Mouse (Mus musculus): ENCODE measurements around the gene Thsd4. TPM values are rescaled to one million over a fixed set of nuclear protein-coding genes. Genes with fewer than 3 reads are reported as not detected.

The Thsd4 gene
- total RNA-seq, 2 experiments from 2014 or later = not detected

DNA sequence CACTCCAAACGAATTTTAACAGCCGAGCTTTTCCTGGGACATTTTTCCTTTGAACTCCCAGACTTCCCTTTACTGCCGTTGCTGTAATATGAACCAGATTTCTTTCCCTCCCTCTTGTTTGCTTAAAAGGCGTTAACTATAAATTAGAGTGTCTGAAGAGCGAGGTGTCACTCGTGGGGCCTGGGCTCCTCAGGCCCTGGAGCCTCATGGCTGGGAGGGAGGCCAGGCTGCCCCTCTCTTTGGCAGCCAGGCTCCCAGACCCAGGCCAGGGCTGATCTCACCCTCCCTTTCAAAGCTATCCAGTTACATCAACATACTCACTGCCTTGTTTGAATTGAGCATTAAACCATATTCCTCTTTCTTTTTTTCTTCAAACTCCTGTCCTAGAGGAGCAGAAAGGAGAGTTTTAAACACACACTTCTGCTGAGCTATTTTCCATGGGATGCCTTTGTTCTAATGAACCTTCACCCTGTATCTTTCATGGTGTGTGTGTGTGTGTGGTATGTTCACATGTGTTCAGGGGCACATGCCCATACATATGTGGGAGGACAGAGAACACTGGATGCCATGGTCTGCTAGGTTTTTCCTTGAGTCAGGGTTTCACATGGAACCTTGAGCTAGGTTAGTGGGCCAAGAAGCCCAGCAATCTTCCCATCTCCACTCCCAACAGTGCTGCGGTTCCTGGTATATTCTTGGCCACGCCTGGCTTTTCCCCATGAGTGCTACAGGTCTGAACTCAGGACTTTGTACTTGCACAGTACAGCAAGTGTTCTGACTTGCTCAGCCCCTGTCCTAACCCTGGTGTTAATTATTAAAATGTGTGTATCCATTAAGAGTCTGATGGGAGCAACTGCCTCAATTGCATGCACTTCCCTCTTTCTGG, 287.4 kb downstream of the Thsd4 start:
- no peak for ATAC-seq (replicated peaks; ENCODE audit: low FRiP score, poor library complexity, severe bottlenecking)

DNA sequence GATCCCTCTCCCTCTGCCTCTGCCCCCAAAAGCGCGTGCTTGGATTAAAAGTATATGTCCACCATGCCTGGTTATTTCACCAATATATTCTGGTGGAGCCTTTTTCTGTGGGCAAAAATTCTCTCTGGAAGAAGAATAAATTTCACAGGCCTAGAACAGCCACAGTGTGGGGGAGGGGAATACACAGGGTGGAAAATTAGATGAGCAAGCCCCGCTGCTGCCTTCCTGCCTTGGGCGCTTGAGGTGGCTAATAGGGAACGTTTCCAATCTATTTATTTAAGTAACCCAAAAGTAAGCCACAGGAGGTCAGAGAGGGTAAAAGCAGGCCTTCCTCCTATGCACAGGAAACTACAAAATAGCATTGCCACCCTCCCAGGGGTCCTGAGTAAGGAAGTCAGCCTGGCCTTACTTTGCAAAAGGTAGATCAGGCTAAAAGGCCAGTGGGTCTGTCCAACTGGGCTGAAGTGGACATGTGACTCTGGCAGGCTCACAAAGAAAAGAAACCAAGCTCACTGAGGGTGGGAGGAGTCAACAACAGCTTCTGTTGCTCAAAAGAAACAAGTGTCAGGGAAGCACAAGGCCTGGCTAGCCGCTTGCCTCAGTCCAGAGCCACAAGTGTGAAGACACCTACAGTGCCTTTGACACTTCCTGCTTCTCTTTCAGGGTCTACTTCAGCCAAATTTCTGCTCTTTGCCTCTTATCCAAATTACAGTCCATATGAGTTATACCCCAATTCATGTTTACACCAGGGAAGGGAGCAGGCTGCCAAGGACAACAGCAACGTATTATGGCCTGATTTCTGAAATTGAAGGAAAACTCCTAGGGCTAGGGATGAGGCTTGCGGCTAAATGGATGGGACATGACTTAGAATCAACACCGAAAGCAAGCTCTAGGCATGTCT, 289.6 kb downstream of the Thsd4 start:
- ATAC-seq (replicated peaks; ENCODE audit: low FRiP score, poor library complexity, severe bottlenecking) = no peak

DNA sequence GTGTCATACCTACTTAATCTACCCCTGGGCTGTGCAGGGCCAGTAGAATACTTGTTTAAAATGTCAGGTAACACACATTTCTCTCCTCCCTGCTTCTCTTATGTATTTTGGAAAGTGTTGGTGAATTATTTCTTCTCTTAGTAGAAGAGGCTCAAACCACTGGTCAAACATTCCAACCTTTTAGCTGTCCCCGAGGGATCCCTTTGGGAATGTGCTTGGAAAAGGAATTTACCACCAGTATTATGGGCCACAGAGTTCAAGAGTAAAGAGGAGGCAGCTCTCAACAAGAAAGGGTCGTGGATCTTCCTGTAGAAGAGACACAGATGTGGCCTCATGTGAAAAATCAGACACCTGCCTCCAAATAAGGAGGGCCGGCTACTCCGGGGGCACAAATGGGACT, 292.4 kb downstream of the Thsd4 start:
- ATAC-seq (replicated peaks; ENCODE audit: low FRiP score, poor library complexity, severe bottlenecking) = no peak

DNA sequence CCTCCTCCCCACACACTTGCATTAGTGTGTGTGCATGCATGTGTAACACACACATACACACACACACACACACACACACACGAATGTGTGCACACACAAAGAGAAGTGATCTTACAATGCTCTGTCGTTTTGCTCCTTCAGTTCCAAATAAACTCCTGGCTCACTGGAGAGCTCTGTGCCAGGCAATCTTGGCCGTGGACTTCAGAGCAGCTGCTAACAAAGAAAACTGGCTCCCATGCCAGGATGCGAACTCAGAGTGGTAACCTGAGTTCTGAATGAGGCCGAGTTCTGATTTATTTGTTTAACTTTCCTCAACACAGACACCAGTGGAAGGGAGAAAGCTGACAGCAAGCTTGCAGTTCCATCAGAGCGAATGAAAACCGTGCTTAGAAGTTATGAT, 294.1 kb downstream of the Thsd4 start:
- no peak for ATAC-seq (replicated peaks; ENCODE audit: low FRiP score, poor library complexity, severe bottlenecking)

DNA sequence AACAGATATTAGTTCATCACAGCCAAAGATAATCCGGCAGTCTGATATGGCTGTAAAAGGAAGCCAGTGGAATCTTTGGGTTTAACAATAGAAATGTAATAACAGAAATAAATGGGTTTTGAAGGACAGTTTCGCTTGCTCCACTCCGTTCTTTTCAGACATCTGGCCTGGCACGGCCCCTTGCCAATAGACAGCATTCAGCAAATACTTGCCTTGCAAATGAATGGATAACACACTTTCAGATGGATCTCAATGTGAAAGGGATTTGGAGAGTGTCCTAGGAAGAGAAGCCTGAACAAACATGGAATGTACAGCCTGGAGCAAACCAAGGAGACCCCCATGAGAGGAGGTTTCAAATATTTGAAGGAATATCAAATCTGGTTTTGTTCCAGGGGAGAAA, 295.2 kb downstream of the Thsd4 start:
- ATAC-seq (replicated peaks; ENCODE audit: low FRiP score, poor library complexity, severe bottlenecking) = no peak

DNA sequence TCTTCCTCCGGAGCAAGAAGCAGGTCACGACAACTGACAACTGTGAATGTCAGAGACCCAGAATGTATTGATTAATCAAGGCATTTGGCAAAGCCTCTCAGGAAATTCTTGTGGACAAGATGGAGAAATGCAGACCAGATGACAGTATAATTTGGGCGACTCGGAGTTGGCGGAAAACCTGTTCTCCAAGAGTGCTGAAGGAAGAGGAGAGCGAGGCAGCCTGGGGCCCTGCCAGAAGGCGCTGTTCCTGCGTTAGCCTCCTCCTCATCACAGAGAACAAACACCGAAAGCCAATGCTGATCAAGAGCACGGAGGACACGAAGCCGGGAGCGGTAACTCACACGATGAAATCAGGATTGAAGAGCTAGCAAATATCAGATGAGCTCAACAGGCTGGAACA, 295.7 kb downstream of the Thsd4 start:
- ATAC-seq (replicated peaks; ENCODE audit: low FRiP score, poor library complexity, severe bottlenecking) = no peak

DNA sequence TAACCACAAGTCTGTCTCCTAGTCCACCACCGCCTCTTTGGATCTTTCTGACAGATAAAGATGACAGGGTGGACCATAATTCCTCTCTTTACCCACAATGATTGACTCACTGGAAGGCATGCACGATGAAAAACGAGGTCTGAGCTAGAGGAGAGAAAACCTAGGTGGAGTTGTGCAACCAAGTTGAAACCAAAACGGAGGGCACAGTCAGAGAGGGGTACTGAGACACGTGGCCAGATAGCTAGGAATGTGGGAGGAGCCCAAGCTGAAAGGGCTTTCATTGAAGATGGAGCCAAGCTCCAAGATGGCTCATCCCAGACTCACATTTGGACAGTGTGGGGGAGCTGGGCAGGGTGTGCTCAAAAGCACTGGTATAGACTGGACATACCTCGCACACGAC, 296.4 kb downstream of the Thsd4 start:
- no peak for ATAC-seq (replicated peaks; ENCODE audit: low FRiP score, poor library complexity, severe bottlenecking)

DNA sequence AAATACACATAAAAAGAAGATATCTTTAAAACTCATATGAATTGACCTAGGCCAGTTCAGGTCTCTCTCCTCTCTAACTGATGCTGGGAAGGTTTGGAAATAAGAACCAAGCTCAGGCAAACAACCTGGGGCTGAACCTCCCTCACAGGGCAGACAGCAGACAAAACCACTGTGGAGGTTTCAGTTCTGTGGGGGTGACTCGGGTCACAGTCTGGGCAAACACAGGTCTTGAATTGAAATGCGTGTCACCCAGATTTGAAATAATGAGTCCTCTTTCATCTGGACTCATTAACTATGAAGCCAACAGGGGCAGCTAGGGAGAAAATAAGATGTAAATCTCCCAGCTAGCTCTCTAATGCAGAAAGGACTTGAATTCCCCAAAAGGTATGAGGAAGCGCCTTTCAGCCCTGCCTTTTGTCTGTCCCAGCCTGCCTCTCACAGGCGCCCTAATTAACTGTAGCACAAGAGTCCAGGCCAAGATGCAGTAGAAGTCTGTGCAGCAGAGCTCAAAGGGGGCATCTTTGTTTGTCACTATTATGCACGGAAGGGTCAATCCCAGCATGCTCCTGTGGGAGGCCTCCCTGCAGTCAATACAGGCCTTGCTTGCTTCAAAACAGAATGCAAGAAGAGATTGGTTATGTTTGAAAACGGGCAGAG, 297.7 kb downstream of the Thsd4 start:
- no peak for ATAC-seq (replicated peaks; ENCODE audit: low FRiP score, poor library complexity, severe bottlenecking)

DNA sequence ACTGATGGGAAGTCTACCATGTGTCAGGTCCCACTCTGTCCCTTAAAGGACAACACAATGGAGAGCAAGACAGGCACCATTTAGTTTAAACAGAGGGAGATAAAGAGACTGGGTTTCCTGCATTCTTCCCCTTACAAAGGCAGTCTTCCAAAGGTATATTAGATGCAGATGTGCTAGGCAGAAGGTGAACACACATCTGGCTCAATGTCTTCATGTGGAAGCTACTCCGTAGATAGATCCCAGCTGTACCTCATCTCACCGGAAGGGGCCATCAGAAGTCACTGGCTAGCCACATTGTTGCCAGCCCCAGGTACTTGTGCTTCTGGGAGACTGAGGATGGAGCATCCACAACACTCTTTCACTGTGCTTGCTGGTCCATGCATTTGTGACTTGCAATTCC, 301.4 kb downstream of the Thsd4 start:
- no peak for ATAC-seq (replicated peaks; ENCODE audit: low FRiP score, poor library complexity, severe bottlenecking)

DNA sequence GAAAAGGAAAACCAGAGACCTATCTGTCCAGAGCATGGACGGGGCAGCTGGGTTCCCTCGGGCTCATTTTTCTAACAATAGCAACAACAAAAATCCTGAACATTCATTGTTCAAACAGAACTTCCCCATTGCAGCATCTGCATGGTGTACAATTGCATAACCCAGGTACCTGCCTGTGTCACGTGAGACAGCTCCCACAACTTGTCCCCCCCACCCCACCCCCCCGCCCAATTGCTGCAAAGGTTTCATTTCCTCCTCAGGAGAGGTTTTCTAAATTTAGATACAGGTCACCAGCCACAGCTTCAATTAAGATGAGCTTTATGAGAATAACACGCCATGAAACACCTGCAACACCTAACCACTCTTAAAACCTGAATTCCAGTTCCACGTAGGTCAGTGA, 303.4 kb downstream of the Thsd4 start:
- ATAC-seq (replicated peaks; ENCODE audit: low FRiP score, poor library complexity, severe bottlenecking) = no peak

DNA sequence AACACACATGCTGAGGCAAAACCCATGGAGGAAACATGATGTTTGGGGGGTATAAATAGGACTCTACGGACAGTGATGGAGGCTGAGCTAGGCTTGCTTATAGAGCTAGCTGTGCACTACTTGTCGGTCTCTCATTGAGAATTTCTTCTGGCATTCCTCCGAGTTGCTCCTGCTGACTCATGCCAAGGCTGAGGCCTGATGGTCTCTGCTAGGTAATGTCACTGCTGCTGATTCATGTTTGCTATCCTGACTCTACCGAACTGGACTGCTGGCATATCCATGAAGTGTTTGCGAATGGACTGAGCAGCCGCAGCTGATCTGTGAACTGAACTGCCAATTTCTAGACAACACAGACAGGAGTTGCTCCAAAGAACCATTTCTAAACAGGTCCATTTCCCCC, 305.8 kb downstream of the Thsd4 start:
- no peak for ATAC-seq (replicated peaks; ENCODE audit: low FRiP score, poor library complexity, severe bottlenecking)

DNA sequence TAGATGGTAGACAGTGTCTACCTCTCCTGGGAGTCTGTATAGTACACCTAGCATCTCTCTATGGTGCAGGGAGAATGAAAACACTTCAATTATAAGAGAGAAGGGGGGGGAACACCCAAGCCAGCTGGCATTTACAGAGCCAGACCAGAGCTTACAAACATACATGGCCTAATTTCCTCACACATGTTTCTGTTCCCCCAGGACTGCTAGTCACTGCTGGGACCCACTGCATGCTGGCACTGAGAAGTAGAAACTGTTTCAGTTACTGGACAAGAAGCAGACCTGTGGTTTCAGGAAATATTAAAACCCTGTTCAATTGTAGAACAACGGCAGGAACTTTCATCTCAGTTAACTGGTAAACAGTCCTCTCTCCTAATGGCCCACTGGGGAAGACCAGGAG, 308.7 kb downstream of the Thsd4 start:
- no peak for ATAC-seq (replicated peaks; ENCODE audit: low FRiP score, poor library complexity, severe bottlenecking)

DNA sequence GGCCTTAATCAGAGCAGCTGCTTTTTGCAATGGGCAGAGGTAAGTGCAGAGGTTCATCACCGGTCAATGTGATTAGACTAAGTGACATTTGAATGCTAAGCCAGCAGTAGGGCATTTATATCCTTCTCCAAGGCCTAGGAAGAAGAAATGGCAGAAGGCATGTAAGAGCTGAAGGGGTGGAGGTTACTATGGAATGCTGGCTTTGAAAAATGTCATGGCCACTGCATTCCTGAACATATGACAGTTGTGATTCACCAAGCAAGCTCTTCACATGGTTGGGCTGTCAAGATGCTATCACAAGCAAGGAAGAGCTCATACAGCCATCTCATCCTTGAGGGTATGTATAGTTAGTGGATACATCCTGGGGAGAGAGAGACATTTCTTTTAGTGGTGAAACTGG, 313.0 kb downstream of the Thsd4 start:
- no peak for ATAC-seq (replicated peaks; ENCODE audit: low FRiP score, poor library complexity, severe bottlenecking)

DNA sequence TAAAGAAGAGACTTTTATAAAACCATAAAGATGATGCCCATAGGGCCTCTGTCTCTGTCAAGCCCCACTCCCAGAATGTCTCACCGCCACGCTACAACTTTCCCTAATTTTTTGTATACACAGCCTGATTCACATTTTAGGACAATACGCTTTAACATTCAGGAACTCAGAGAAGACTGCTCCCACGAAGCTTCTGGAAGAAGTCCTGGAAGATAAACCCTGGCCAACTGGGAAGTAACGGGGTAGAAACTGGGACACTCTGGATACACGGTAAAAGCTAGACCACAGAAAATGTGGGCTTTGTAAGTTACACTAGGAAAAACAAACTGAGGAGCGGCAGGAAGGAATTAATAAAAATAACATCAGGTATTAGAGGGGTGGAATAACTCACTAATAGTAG, 318.7 kb downstream of the Thsd4 start:
- ATAC-seq (replicated peaks; ENCODE audit: low FRiP score, poor library complexity, severe bottlenecking) = no peak

DNA sequence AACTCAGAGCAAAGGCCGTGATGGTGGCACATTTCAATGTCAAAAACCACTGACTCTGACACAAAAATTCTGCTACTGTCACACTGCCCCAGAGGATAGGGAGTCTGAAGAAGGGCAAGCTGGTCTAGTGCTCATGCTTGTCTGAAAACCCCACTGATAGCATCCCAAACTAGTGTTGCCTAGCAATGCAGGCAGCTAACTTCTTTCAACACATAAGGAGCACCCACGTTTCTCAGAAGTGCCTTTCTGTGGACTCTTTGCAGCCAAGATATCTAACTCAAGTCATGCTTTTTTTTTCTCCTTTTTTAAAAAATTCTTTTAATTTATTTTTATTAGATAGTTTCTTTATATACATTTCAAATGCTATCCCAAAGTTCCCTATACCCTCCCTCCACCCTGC, 321.4 kb downstream of the Thsd4 start:
- no peak for ATAC-seq (replicated peaks; ENCODE audit: low FRiP score, poor library complexity, severe bottlenecking)

DNA sequence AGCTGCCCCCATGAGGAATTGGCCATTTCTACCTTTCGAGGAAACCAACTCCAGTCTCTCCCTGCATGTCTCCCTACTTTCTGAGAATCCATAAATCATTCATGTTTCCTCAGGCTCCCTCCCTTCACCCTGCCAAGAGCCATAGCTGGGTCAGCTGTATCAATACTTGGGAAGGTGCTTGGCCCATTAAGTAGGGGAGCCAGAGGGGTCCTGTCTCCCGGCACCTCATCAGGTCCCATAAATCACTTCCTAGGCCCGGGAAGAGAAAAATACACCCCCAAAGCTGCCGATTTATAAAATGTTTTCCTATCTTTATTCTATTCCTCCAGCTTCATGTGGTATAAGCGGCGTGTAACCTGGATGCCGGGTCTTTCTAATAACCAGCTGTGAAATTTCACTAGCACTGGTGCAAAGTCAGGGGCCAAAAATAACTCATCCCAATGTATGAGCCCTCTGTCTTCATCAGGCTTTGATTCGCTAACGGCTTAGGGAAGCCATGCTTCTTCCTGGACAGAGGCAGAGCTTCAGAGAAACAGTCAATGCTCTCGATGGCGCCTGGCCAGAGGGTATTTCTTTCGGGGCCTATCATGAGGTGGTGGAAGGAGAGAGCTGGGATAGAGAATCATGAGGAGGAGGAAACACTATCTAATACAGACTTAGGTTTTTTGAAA, 323.2 kb downstream of the Thsd4 start:
- ATAC-seq (replicated peaks; ENCODE audit: low FRiP score, poor library complexity, severe bottlenecking) = no peak

DNA sequence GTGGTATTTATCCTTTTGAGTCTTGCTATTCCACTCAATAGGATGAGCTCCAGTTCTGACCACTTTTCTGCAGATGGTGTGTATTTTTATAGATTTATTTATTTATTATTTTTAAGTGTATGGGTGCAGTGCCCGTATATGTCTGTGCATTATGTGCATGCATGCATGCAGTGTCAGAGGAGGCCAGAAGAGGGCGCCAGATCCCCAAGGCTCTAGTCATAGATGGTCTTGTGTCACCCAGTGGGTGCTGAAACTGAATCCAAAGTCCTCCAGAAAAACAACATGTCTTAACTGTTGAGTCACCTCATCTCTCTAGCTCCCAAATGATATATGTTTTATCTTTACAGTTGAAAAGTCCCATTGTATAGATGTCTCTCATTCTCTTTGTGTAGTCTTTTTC, 326.3 kb downstream of the Thsd4 start:
- ATAC-seq (replicated peaks; ENCODE audit: low FRiP score, poor library complexity, severe bottlenecking) = no peak

DNA sequence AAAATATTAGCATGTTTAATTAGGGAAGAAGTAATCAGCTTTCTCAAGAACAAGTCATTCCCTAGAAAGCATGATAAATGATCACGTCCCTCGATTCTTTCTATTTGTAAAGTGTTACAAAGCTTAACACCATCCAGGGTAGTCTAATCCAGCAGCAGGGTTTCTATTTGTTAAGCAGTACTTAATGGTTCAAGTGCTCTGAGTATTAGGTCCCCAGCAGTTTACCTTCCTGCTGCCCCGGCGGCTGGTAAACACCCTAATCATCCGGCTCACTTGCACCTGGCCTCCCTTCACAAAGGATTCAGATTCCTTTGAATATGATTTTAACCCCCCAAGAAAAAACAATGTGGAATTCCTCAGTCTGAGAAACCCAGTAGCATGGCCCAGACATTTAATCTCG, 326.9 kb downstream of the Thsd4 start:
- ATAC-seq (replicated peaks; ENCODE audit: low FRiP score, poor library complexity, severe bottlenecking) = no peak

DNA sequence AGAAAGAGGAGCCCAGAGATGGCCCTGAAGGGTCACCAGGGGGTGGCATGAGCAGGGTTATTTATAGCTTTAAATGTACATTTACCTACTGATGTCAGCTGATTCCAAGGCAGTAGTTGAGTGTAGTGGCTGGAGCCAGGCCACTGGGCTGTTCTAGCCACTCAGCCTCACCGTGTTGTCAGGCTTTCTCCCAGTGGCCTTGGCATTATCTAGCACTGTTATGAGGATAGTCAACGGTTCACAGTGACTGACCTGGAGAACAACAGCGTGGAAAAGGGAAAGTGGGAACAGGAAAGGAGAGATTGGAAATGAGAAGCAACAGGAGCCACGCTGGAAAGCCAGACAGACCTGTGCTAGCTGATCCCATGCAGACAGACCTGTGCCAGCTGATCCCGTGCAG, 329.5 kb downstream of the Thsd4 start:
- ATAC-seq (replicated peaks; ENCODE audit: low FRiP score, poor library complexity, severe bottlenecking) = no peak

DNA sequence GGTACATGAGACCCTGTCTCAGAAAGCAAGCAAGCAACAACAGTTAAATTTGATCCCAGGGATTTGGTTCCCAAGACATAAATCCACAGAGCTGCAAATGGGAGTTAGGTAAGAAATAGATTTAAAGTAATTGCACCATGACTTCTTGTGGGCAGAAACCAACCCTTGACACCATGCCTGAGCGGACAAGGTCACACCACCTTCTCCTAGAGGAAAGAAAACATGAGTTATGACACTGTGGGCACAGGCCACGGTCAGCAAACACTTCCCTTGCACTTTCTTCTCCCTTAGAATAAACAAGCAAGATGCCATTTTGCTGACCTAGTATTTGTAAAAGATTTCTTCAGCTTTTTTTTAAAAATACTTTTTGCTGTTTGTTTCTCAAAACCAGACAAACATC, 334.4 kb downstream of the Thsd4 start:
- ATAC-seq (replicated peaks; ENCODE audit: low FRiP score, poor library complexity, severe bottlenecking) = no peak

Data from erythroblast, adult 5-6 weeks (primary cell).